Mouse (Mus musculus): ENCODE data around the gene Arhgap25.
"Not testable (repeated sequence)": the region's sequence is repeated elsewhere in the genome, so short reads cannot be mapped to it uniquely, and the experiment has no call there.

Arhgap25 gene

DNA sequence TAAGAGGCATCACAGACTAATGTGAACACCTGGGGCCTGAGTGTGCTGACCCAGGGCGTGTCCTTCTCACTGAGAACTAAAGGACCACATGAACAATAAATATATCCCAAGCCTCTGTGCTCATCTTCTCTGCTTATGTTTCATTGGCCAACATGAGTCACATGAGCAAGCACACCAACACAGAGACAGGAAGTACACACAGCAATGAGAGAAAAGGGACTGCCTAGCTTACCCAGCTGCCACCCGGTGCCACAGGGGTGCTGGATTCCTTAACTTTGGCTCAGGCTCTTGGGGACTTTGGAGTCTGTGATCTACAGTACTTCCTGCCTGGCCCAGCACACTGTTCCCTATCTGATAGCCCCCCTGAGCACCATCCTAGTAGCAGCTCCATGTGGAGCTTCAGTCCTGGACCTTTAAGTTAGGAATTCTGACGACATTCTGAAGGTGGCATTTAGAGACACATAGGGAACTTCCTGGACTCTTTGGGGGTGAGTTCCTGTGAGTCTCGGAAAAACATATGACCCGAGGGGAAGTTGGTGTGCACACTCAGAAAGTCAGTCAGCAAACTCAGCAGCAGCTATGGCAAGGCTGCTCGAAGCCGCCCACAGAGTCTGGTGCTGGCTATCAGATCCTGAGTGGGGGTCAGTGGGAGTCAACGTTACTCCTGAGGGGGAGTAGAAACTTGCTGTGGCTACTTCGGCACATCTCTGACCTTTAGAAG lies 2.0 kb upstream of the Arhgap25 start:
- no peak for DNase-seq

- no peak for DNase-seq
Measured at GRCm38 (mm10) chr6:87531456-87532015, 1.5 kb downstream of the Arhgap25 start.

- no peak for DNase-seq
Measured at GRCm38 (mm10) chr6:87530386-87530785, 2.7 kb downstream of the Arhgap25 start.

DNA sequence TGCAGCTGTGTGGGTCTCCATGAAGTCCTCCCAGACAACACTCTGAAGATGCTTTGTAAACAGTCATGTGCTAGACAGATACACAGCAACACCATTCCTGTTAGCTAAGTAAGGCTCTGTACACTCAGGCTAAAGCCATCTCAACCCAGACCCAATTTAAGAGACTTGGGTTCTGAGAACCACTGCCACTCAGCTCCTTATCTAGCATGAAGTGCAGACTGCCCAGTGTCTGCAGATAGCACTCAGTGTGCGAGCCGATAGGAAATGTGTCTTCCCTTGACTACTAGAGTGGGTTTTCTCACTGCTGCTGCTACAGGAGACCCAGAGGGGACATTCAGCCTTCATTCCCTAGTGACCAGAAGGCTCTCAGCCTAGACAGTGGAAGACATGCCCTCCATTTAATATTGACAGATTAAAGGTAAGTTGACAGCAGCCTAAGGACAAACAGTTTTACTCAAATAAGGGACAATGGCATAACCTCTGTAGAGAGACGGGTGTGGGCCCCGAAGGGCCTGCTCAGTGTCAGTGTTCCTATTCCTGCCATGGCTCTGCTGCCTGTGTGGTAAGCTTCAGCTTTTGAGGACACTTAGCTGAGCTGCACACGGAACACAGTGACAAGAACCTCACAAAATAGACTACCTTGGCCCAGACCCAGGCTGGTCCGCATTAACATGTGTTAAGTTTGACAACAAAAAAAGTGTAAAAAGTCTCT lies 5.1 kb downstream of the Arhgap25 start:
- DNase-seq, result no peak

DNA sequence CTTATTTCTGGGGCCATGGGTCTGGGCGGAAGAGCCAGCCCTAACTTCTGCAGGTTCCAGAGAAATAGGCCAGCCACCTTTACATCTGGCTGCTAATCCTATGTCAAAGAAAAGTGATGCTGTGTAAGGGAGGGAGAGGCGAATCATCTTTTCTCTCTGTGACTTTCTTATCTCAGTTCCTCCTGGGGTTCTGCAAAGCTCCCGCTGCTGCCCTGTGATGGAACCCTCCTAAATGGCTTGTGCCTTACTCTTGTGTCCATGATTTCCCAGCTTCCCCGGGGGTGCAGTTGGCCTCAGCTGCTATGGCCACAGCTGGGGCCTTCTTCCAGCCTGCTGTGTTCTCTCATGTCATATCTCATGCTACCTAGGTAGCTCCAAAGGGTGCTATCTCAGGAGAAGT lies 5.7 kb downstream of the Arhgap25 start:
- DNase-seq, result no peak

GRCm38 (mm10) chr6:87525126-87525525 lies 7.9 kb downstream of the Arhgap25 start:
- DNase-seq, result no peak

DNA sequence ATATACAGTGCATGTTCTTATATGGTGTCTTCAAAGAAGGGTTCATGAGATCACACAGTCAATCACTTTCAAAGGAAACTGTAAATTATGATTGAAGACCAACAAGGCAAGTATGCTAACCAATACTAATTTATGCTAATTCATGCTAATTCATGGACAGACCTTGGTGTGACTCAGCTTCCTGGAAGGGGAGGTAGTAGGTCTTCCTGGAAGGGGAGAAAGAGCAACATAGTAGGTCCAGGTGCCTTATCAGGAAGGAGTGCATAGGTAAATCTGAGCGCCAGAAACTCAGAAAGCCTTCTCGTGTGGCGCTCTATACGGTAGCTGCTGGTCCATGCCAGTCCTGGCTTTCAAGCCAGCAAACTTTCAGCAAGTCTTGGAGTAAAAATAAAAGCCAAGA lies 8.8 kb downstream of the Arhgap25 start:
- DNase-seq, result no peak

- DNase-seq, result no peak
Measured at GRCm38 (mm10) chr6:87523736-87524135, 9.3 kb downstream of the Arhgap25 start.

- no peak for DNase-seq
Measured at GRCm38 (mm10) chr6:87523085-87523484, 10.0 kb downstream of the Arhgap25 start.

DNA sequence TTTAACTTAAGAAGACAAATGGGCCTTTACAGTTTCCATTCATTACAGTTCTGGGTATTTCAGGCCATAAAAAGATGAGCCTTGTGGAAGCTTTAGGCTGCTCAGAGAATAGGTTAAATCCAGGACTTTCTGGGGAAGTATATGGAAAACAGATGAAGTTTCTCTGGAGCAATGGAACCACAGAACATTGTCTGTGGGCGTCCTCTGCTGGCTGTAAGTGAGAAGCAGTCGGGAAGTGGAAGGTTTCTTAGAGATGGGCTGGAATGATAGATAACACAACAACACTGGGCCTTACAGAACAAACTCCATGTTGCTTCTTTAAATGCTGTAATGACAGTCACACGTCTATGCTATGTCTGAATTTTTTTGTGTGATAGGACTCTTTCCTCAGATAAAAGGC lies 10.8 kb downstream of the Arhgap25 start:
- peak; percentile 19 for DNase-seq

- not testable (repeated sequence) for DNase-seq
Measured at GRCm38 (mm10) chr6:87521705-87522104, 11.4 kb downstream of the Arhgap25 start.

- no peak for DNase-seq
Measured at GRCm38 (mm10) chr6:87520572-87520971, 12.5 kb downstream of the Arhgap25 start.

GRCm38 (mm10) chr6:87519809-87520208 lies 13.2 kb downstream of the Arhgap25 start:
- no peak for DNase-seq

GRCm38 (mm10) chr6:87518622-87519021 lies 14.4 kb downstream of the Arhgap25 start:
- no peak for DNase-seq

DNA sequence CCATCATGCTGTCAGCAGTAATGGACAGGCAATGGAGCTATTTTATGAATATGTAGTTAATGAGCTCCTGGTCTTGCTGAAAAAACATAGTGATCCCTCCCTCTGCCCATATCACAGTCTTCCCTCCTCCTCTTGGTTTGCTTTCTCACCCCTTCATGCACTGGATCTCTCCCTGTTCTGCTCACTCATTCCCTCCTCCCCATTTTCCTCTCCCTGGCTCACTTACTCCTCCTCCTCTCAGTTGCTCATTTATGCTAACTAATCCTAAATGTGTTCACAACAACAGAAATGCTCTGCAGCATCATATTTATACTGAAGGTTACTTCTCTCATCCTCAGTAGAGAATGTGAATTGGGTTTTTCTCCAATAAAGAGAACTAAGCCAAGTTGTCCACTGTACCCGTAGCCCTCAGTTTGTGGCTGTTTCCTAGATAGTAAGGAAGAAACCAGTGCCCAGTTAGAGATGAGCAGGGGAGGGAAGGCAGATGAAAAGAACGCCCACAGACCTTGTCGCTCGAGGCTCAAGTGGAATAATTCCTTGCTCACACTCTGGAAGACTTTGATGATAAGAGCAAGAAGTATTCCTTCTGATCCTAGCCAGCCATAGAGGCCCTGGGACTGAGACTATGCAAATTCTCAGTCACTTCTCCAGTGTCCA lies 15.2 kb downstream of the Arhgap25 start:
- DNase-seq, result no peak

- DNase-seq, result no peak
Measured at GRCm38 (mm10) chr6:87514321-87514720, 18.7 kb downstream of the Arhgap25 start.

- DNase-seq, result peak; percentile 64
Measured at GRCm38 (mm10) chr6:87513046-87513767, 19.9 kb downstream of the Arhgap25 start.

DNA sequence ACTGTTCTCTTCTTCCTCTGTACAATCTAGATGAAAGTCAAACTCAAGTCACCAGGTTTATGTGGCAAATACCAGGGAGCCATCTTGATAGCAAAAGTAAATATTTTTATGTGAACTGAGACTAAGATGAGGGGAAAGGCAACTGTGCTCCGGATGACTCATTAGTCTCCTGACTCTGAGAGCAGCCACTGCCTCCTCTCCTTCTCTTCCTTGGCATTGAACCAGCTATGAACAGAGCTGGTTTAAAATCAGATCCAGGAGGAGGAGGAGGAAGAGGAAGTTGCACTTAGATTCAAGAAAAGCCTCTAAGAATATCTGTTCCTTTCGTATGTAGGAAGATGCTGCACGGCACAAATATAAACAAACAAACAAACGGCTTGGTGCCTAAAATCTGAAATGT lies 22.1 kb downstream of the Arhgap25 start:
- no peak for DNase-seq

GRCm38 (mm10) chr6:87509806-87510205 lies 23.3 kb downstream of the Arhgap25 start:
- DNase-seq, result no peak

- no peak for DNase-seq
Measured at GRCm38 (mm10) chr6:87504875-87505274, 28.2 kb downstream of the Arhgap25 start.

GRCm38 (mm10) chr6:87503976-87504375 lies 29.1 kb downstream of the Arhgap25 start:
- DNase-seq, result no peak

DNA sequence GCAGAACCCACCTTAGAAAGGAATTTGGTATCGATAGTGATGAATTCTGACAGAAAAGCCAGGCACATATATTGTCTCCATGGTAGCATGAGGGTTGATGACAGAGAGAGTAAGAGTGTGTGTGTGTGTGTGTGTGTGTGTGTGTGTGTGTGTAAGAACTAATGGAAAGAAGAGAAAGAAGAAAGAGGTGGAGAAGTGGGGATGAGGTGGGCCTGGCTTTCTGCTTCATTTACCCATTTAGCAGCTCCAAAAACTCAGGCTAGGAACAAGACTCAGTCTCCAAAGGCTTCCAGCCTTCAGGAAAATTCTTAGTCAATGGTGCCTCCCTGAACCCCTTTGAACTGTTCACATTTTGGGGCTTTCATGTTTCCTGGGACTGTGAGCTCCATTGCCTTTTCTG lies 29.5 kb downstream of the Arhgap25 start:
- no peak for DNase-seq

GRCm38 (mm10) chr6:87502831-87503286 lies 30.2 kb downstream of the Arhgap25 start:
- DNase-seq, result no peak
